Mouse (Mus musculus) liver, embryonic 13.5 days (tissue): ENCODE measurements at regions not wholly inside any gene's neighbourhood (a gene's known extent, or its start where the extent isn't known, plus 50 kb on each side); places are given as distances from the start of the nearest gene placed in this dataset.
A peak's percentile ranks its signal among the peaks of the same experiment; 100 is the strongest.

Experiments used
- ATAC-seq: fragments of 200-750 bp; cut with Nextera tagmentation; 2 replicates; pipeline ENCODE4 v1.8.0; 2017; ENCODE audit warnings: low read depth, mild to moderate bottlenecking, moderate number of reproducible peaks, moderate library complexity
- DNase-seq: peaks from one replicate; pipeline ENCODE4 v3.0.0; 2022
- H3K27ac ChIP-seq: fragments of 300-500 bp; sonication (generic); 2 replicates; pipeline ENCODE4 v1.5.1; 2015; ENCODE audit warnings: moderate library complexity, mild to moderate bottlenecking, inconsistent platforms
- H3K27me3 ChIP-seq: fragments of 300-500 bp; sonication (generic); 2 replicates; pipeline ENCODE4 v1.6.1; 2015; ENCODE audit warnings: mild to moderate bottlenecking, inconsistent platforms
- H3K36me3 ChIP-seq: fragments of 300-500 bp; sonication (generic); 2 replicates; pipeline ENCODE4 v1.6.1; 2015; ENCODE audit warnings: mild to moderate bottlenecking, inconsistent platforms
- H3K4me1 ChIP-seq: fragments of 300-500 bp; sonication (generic); replicated peaks from 2 replicates; pipeline ENCODE4 v1.6.1; 2015; ENCODE audit warnings: inconsistent platforms
- H3K4me2 ChIP-seq: fragments of 300-500 bp; sonication (generic); 2 replicates; pipeline ENCODE4 v1.6.1; 2015; ENCODE audit warnings: inconsistent platforms, mild to moderate bottlenecking, moderate library complexity
- H3K4me3 ChIP-seq: fragments of 300-500 bp; sonication (generic); replicated peaks from 2 replicates; pipeline ENCODE4 v1.5.1; 2015; ENCODE audit warnings: mild to moderate bottlenecking, inconsistent platforms
- H3K9ac ChIP-seq: fragments of 300-500 bp; sonication (generic); 2 replicates; pipeline ENCODE4 v1.6.1; 2015; ENCODE audit warnings: mild to moderate bottlenecking, inconsistent platforms
- H3K9me3 ChIP-seq: fragments of 300-500 bp; sonication (generic); replicated peaks from 2 replicates; pipeline ENCODE4 v1.6.1; 2016; ENCODE audit warnings: inconsistent platforms
- WGBS: fragments of 180-500 bp; shearing (Covaris S2); methylation state at CpG from one replicate; pipeline ENCODE4 v1.1.7; 2015; ENCODE audit not compliant: insufficient replicate concordance; 5-methylcytosine and 5-hydroxymethylcytosine counted together

DNA sequence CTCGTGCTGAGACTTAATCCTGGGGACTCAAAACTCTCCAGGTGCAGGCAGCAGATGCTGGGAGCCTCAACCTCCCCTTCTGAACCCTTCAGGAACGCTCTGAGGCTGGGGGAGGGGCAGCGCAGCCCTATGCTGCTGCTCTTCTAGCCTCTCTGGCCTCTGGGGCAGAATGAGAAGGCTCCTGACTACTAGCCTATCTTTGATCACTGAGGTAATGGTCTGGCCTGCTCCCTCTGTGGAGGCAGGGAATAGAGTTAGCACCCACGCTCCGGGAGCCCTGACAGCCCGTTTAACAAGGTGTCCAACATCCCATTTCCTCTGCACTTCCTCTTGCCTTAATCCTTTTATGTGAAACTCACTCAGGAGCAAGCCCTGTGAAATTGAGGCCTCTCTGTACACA is 79.4 kb upstream of the Lhx1 start:
- Histone ChIP-seq H3K9me3 (no peaks in the 10 kb centered on the region), H3K4me2 (no peak overlapping the region), H3K4me3 (no peak overlapping the region), H3K27ac (no peak overlapping the region), H3K27me3 (peaks cover 57% of the 10 kb centered on the region), H3K9ac (no peak overlapping the region), H3K4me1 (peaks cover 4% of the 10 kb centered on the region; the same call in 1 of the 2 replicates), H3K36me3 (no peaks in the 10 kb centered on the region)
- DNase-seq (no peak), ATAC-seq (no peak)
- 10% methylated on average over 6 of the region's 6 CpGs for WGBS

DNA sequence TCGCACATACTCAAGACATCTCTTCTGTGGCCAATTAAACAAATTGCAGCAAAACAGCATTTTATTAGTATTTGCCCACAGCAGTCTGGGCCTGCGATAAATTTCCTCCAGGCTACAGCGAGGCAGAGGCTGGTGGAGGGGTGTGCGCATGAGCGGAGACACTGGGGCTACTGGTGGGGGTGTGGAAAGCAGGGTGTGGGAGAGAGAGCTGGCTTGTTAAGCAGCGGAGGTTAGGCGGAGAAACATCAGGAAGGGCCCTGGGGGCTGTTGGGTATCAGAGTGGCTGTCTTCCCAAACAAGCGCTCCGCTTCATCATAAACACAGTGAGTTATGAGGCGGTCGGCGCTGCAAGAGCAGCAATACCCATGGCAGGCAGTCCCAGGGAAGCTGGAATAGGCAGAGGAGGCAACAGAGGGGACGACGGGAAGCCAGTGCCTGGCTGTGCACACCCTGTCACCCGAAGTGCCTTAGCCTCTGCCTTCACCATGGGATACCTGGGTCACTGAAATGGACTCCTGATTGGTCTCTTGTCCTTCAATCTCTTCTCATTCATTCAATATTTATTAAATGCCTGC is 74.0 kb upstream of the Lhx1 start:
- Histone ChIP-seq H3K27ac (no peak overlapping the region), H3K4me2 (no peak overlapping the region), H3K27me3 (peaks cover 52% of the 10 kb centered on the region), H3K9ac (no peak overlapping the region), H3K4me3 (no peak overlapping the region), H3K9me3 (no peaks in the 10 kb centered on the region), H3K36me3 (no peaks in the 10 kb centered on the region), H3K4me1 (peaks cover 9% of the 10 kb centered on the region; the same call in 1 of the 2 replicates)
- ATAC-seq (no peak), DNase-seq (no peak)
- WGBS: 67% methylated on average over 15 of the region's 15 CpGs

DNA sequence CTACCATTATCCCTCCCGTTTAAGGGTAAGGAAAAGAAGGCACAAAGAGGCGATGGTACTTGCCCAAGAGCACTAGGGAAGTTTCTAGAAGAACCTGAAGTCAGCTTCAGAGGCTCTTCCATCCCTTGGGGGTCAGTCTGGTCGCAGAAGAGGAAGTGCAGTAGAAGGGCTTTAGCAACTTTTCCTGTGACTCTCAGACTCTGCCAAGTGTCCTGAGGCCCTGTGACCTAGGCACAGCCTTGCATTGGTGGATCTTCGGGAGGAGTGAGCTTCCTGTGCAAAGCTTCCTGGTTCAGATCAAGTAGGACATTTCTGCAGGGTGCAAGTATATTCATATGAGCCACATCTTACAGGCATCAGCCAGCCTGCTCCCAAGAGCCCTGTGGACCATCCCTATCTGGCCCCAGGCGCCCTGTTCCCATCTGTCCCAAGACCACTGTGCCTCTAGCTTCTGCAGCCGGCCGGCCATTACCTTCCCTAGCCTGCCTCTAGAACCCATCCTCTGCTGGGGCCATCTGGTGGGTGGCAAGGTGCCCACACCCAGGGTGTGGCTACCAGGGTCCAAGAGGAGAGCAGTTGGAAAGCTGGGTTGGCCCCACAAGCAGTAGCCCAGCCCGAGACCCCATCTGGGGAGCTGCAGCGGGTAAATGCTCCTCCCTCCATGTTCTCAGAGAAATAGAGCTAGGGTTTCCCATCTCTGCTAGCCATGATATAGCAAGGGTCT is 72.4 kb upstream of the Lhx1 start:
- DNase-seq (no peak), ATAC-seq (no peak)
- H3K27ac ChIP-seq: no peak overlapping the region
- no peak overlapping the region for H3K9ac ChIP-seq
- no peak overlapping the region for H3K4me2 ChIP-seq
- no peak overlapping the region for H3K4me3 ChIP-seq
- peaks cover 26% of the 10 kb centered on the region for H3K4me1 ChIP-seq
- H3K27me3 ChIP-seq: peaks cover 44% of the 10 kb centered on the region
- H3K9me3 ChIP-seq: no peaks in the 10 kb centered on the region
- 61% methylated on average over 9 of the region's 9 CpGs for WGBS
- H3K36me3 ChIP-seq: no peaks in the 10 kb centered on the region

DNA sequence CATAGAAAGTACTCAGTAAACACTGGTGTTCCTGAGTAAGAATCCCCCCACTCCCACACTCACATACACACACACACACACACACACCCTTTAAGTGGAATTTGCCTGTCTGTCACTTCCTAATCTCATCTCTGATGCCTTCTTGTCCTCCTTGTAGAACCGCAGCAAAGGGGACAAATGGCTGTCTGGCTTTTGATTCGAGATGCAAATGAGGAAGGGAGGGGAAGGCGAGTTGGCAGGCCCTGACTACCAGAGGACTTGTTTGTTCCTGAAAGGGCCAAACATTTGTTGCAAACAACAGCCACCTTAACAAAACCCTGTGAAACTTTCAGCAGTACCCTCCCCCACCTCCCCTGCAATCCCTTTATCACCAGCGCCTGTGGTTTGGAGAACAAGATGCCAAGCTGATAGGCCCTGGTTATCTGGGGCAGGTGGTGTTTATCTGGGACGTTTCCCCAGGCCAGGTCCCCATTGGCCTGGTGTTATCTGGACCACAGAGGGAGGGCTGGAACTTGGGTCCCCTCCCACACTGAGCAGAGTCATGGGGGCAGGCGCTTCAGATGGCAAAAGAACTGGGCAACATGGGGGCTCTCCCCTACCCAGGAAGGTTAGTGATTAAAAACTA is 67.5 kb upstream of the Lhx1 start:
- peak; percentile 97 for ATAC-seq

DNA sequence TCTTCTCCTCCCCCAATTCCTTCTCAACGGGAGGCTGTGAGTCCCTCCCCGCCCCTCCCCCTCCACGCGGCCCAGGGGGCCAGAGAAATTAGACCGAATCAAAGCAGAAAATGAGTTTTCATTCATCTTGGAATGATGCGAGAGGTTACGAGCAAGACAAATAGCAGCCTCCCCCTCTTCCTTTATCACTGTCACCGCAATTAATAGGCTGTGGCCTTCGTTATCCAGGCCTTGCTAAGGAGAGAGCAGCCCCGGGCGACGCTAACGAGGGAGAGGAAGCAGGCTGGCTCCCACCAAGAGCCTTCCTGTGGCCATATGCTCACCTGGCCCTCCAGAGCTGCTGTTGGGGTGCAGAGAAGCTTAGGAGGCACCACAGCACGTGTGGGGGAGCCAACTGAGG is 61.8 kb upstream of the Lhx1 start:
- no peak for ATAC-seq
- no peak for DNase-seq
- Histone ChIP-seq H3K4me1 (peaks cover 15% of the 10 kb centered on the region), H3K9me3 (no peaks in the 10 kb centered on the region), H3K27me3 (peaks cover 55% of the 10 kb centered on the region), H3K27ac (no peak overlapping the region), H3K9ac (no peak overlapping the region), H3K4me2 (no peak overlapping the region), H3K4me3 (no peak overlapping the region), H3K36me3 (no peaks in the 10 kb centered on the region)
- WGBS: 42% methylated on average over 14 of the region's 14 CpGs

More for the DNA sequence above, 67.5 kb upstream of the Lhx1 start:
- Histone ChIP-seq H3K4me1 (peaks cover 42% of the 10 kb centered on the region), H3K36me3 (no peaks in the 10 kb centered on the region), H3K4me3 (no peak overlapping the region), H3K27me3 (peaks cover 42% of the 10 kb centered on the region), H3K27ac (peak overlapping the region; percentile 30; the same call in 1 of the 2 replicates), H3K4me2 (peak overlapping the region; percentile 33), H3K9me3 (no peaks in the 10 kb centered on the region), H3K9ac (no peak overlapping the region)
- peak; percentile 65 for DNase-seq
- 5% methylated on average over 6 of the region's 6 CpGs for WGBS

DNA sequence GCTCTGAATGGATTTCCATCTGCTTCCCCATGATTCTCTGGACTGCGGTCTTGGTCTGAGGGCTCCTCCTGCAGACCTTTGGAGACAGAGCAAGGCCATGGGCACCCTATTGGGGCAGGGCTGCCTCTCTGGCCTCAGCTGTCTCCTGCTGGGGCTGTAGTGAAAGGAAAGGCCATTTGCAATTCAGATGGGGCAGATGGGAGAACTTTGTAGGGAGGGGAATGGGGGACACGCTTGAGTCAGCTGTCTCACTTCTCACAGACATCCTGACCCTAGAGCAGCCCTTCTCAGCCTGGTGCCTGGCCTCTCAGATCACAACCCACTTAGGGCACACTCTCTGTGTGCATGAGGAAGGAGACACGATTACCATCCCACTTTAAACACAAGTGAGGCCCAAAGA is 60.3 kb upstream of the Lhx1 start:
- WGBS: 43% methylated on average over 3 of the region's 3 CpGs

DNA sequence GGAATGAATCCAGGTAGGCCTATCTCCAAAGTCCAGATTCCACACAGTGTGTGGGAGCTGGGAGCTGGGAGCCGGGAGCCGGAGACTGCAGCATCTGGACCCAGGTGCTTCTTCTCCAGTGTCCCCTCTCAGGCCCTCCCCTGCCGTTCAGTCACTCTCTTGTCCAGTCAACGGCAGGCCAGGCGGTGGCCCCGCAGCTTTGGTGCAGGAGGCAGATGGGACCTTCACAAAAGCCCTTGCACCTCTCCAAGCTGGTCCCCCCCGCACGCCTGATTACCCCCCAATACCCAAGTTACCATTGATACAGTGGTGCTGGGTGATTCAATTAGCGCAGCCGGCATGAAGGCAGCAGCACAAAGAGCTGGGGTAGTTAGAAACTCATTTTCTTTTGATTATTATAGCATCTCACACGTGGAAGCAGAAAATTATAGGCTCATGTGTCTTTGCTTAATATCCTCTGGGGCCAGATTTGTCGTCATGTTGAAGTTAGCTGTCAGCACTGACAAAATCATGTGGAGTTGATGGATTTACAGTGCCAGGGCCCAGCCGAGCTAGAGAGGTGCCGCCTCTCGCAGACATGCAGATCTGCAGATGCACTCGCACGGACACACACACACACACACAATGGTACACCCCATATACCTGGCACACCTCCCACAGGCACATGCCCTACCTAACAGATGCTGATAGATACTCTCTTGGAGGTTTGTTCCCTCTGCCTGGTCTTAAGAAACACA is 53.6 kb upstream of the Lhx1 start:
- no peak overlapping the region for H3K27ac ChIP-seq
- no peak overlapping the region for H3K9ac ChIP-seq
- 0 out of 2 replicates have a peak, but pooled peaks cover 3% of the 10 kb centered on the region for H3K4me1 ChIP-seq
- ATAC-seq (no peak), DNase-seq (no peak)
- H3K4me2 ChIP-seq: no peak overlapping the region
- H3K4me3 ChIP-seq: no peak overlapping the region
- WGBS: 74% methylated on average over 17 of the region's 17 CpGs
- no peaks in the 10 kb centered on the region for H3K9me3 ChIP-seq
- peaks cover 38% of the 10 kb centered on the region for H3K27me3 ChIP-seq
- no peaks in the 10 kb centered on the region for H3K36me3 ChIP-seq

More for the DNA sequence above, 60.3 kb upstream of the Lhx1 start:
- Histone ChIP-seq H3K36me3 (no peaks in the 10 kb centered on the region), H3K9me3 (no peaks in the 10 kb centered on the region), H3K27ac (no peak overlapping the region), H3K27me3 (peaks cover 51% of the 10 kb centered on the region), H3K4me1 (0 out of 2 replicates have a peak, but pooled peaks cover 3% of the 10 kb centered on the region), H3K9ac (no peak overlapping the region), H3K4me3 (no peak overlapping the region), H3K4me2 (no peak overlapping the region)
- ATAC-seq (no peak), DNase-seq (no peak)
